Mouse (Mus musculus) limb, embryonic 15.5 days (tissue): ENCODE data around the gene Ttc28. TPM values are rescaled to one million over a fixed set of nuclear protein-coding genes. Genes with fewer than 3 reads are reported as not detected.

Experiments
- ATAC-seq: fragments of 200-750 bp; cut with Nextera tagmentation; 2 replicates; pipeline ENCODE4 v1.8.0; 2017; ENCODE audit warnings: low read depth, moderate TSS enrichment; ENCODE audit not compliant: insufficient number of reproducible peaks, low FRiP score, low TSS enrichment
- H3K27ac ChIP-seq: fragments of 300-500 bp; sonication (generic); 2 replicates; pipeline ENCODE4 v1.5.1; 2015; ENCODE audit warnings: moderate library complexity, mild to moderate bottlenecking, inconsistent platforms
- H3K27me3 ChIP-seq: fragments of 300-500 bp; sonication (generic); 2 replicates; pipeline ENCODE4 v1.6.1; 2015; ENCODE audit warnings: inconsistent platforms
- H3K36me3 ChIP-seq: fragments of 300-500 bp; sonication (generic); 2 replicates; pipeline ENCODE4 v1.6.1; 2015; ENCODE audit warnings: inconsistent platforms
- H3K4me1 ChIP-seq: fragments of 300-500 bp; sonication (generic); 2 replicates; pipeline ENCODE4 v1.6.1; 2015; ENCODE audit warnings: inconsistent platforms
- H3K4me2 ChIP-seq: fragments of 300-500 bp; sonication (generic); 2 replicates; pipeline ENCODE4 v1.6.1; 2015; ENCODE audit warnings: mild to moderate bottlenecking, inconsistent platforms
- H3K4me3 ChIP-seq: fragments of 300-500 bp; sonication (generic); 2 replicates; pipeline ENCODE4 v1.5.1; 2015; ENCODE audit warnings: mild to moderate bottlenecking, inconsistent platforms
- H3K9ac ChIP-seq: fragments of 300-500 bp; sonication (generic); 2 replicates; pipeline ENCODE4 v1.6.1; 2015; ENCODE audit warnings: inconsistent platforms
- H3K9me3 ChIP-seq: fragments of 300-500 bp; sonication (generic); 2 replicates; pipeline ENCODE4 v1.6.1; 2016; ENCODE audit warnings: inconsistent platforms
- WGBS: fragments of 180-500 bp; shearing (Covaris S2); methylation state at CpG from one replicate; pipeline ENCODE4 v1.1.7; 2015; 5-methylcytosine and 5-hydroxymethylcytosine counted together
- polyA plus RNA-seq: library from polyadenylated mRNA; unstranded; fragments of >200 nt; fragmentation: Nextera tagmentation; extraction: Ambion mirVana; gene quantifications from 2 replicates; pipeline ENCODE4 v1.2.1, GENCODE M21; 2015

Ttc28 gene
- polyA plus RNA-seq, 1 experiment from 2014 or later, result 14.7 TPM

- no peak overlapping the region for H3K4me3 ChIP-seq
- WGBS, result 96% methylated on average over 14 of the region's 14 CpGs
- H3K36me3 ChIP-seq, result no peaks in the 10 kb centered on the region
- H3K4me1 ChIP-seq, result peaks cover 33% of the 10 kb centered on the region
- H3K27ac ChIP-seq, result no peak overlapping the region
- H3K27me3 ChIP-seq, result no peaks in the 10 kb centered on the region
- H3K9ac ChIP-seq, result no peak overlapping the region
- H3K9me3 ChIP-seq, result no peaks in the 10 kb centered on the region
- no peak overlapping the region for H3K4me2 ChIP-seq
- ATAC-seq, result no peak
Observed at GRCm38 (mm10) chr5:111150581-111150980, 271.0 kb downstream of the Ttc28 start.

DNA sequence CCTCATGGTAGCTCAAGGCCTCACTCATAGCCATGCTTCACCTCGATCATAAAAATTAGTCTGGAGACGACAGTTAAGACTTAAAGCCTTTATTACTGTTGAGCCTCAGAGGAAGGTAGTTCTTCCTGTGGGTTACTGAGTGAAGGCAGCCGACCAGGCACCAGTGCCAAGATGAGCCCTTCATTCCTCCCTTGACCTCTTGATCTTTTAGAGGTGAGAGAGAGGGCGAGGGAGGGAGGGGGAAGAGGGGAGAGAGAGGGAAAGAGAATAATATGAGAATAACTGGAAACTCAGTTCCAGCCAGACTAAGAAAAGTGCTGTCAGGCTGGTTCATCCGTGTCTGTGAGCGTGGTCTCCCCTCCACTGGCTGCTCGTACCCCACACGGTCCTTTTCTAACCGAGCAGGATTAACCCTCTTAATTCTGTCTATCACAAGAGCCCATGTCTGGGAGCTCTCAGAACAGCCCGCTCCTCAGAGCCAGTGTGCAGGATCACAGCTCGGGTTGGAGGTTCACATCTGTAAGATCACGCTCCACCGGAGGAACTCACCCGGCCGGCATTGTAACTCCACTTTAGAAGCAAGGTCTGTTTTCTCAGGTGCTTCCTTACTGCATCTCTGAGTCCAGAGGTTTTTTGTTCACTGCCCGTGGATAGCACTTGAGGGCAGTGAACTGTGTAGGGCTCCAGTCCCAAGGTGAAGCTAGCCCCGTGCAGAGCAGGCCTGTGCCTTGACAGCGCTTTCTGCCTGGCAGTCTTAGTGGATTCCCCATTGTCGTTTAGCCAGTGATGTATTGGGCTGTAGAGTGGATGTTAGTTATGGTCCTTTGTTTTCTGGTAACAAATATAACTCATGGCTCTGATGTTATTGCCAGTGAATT, 272.5 kb downstream of the Ttc28 start:
- Histone ChIP-seq H3K4me1 (peaks cover 34% of the 10 kb centered on the region), H3K9me3 (no peaks in the 10 kb centered on the region), H3K4me2 (no peak overlapping the region), H3K27me3 (no peaks in the 10 kb centered on the region), H3K9ac (no peak overlapping the region), H3K4me3 (no peak overlapping the region), H3K36me3 (no peaks in the 10 kb centered on the region), H3K27ac (peak overlapping the region; percentile 17)
- no peak for ATAC-seq
- WGBS, result 31% methylated on average over 19 of the region's 19 CpGs

- Histone ChIP-seq H3K9ac (no peak overlapping the region), H3K4me2 (no peak overlapping the region), H3K9me3 (no peaks in the 10 kb centered on the region), H3K36me3 (no peaks in the 10 kb centered on the region), H3K4me1 (peaks cover 44% of the 10 kb centered on the region), H3K27me3 (no peaks in the 10 kb centered on the region), H3K4me3 (no peak overlapping the region), H3K27ac (peak overlapping the region; percentile 29; the same call in 1 of the 2 replicates)
- ATAC-seq, result peak; percentile 80
- 14% methylated on average over 7 of the region's 7 CpGs for WGBS
Observed at GRCm38 (mm10) chr5:111154586-111154985, 275.0 kb downstream of the Ttc28 start.

DNA sequence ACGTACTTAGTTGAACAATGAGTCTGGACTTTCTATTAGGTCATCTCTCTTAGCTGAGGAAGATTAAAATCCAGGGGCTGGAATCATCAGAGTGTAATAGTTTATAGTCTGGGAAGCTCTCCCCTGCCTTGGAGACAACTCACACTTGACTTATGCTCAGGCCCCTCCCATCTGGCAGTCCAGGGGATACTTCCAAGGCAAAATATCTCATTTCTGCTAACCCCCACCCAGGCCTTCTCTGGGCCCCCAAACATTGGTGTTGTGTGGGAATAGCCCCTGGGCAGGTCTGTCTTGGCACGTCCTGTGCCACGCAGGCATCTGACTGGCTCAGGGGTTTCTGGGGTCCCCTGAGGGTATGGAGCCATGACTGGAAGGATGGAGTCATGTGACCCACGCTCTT, 275.7 kb downstream of the Ttc28 start:
- WGBS, result 64% methylated on average over 4 of the region's 4 CpGs
- Histone ChIP-seq H3K4me3 (no peak overlapping the region), H3K4me2 (no peak overlapping the region), H3K9me3 (no peaks in the 10 kb centered on the region), H3K27me3 (no peaks in the 10 kb centered on the region), H3K36me3 (no peaks in the 10 kb centered on the region), H3K9ac (no peak overlapping the region), H3K27ac (peak overlapping the region; percentile 29; the same call in 1 of the 2 replicates), H3K4me1 (peaks cover 51% of the 10 kb centered on the region)
- ATAC-seq, result no peak

DNA sequence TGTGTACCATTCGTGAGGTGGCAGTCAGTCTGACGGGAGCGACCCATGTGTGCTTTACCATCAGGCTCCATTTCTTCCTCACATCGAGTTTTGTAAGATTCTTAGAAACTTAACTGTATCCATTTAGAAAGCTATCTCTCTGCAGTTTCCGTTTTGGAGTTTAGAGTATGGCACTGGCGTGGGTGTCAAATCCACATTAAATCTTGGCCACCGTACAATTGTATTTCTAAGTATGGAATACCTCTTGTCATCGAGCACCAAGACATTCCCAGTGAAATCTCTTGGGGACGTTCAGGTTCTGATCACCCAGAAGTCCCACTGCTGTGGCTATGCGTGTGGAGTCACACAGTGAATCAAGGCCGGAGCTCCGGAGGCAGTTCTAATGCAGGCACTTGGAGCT, 276.3 kb downstream of the Ttc28 start:
- Histone ChIP-seq H3K9ac (no peak overlapping the region), H3K36me3 (no peaks in the 10 kb centered on the region), H3K4me2 (no peak overlapping the region), H3K4me3 (no peak overlapping the region), H3K9me3 (no peaks in the 10 kb centered on the region), H3K27ac (no peak overlapping the region), H3K27me3 (no peaks in the 10 kb centered on the region), H3K4me1 (peaks cover 56% of the 10 kb centered on the region)
- 87% methylated on average over 12 of the region's 12 CpGs for WGBS
- ATAC-seq, result no peak

DNA sequence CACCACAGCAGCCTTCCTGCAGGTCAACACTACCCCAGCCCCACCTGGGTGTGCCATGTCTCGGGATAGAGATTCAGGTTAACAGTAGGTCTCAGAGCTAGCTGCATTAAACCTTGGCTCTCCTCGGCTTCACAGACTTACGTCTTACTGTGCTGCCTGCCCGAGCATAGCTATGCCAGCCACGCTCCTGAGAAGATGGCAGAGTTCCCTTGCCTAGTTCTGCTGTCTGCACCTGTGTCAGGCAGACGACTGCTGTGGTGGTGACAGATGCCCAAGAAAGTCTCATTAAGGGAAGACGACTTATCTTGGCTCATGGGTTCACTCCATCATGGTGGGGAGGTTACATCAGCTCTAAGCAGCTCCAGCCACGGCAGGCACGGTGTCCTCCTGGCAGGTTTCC, 278.7 kb downstream of the Ttc28 start:
- Histone ChIP-seq H3K27ac (no peak overlapping the region), H3K9ac (no peak overlapping the region), H3K4me1 (peaks cover 54% of the 10 kb centered on the region), H3K4me3 (no peak overlapping the region), H3K27me3 (no peaks in the 10 kb centered on the region), H3K9me3 (no peaks in the 10 kb centered on the region), H3K36me3 (no peaks in the 10 kb centered on the region), H3K4me2 (no peak overlapping the region)
- ATAC-seq, result no peak
- WGBS, result 76% methylated on average over 9 of the region's 9 CpGs

GRCm38 (mm10) chr5:111159628-111160321, 280.2 kb downstream of the Ttc28 start:
- 28% methylated on average over 23 of the region's 23 CpGs for WGBS

GRCm38 (mm10) chr5:111161146-111161930, 281.7 kb downstream of the Ttc28 start:
- H3K9me3 ChIP-seq, result no peaks in the 10 kb centered on the region
- no peak overlapping the region for H3K4me3 ChIP-seq
- no peak overlapping the region for H3K27ac ChIP-seq
- peaks cover 51% of the 10 kb centered on the region for H3K4me1 ChIP-seq
- no peaks in the 10 kb centered on the region for H3K27me3 ChIP-seq
- 70% methylated on average over 7 of the region's 7 CpGs for WGBS
- H3K36me3 ChIP-seq, result no peaks in the 10 kb centered on the region
- ATAC-seq, result no peak
- H3K9ac ChIP-seq, result no peak overlapping the region
- no peak overlapping the region for H3K4me2 ChIP-seq

More at GRCm38 (mm10) chr5:111159628-111160321, 280.2 kb downstream of the Ttc28 start:
- Histone ChIP-seq H3K9me3 (no peaks in the 10 kb centered on the region), H3K4me2 (no peak overlapping the region), H3K4me3 (no peak overlapping the region), H3K27me3 (no peaks in the 10 kb centered on the region), H3K9ac (no peak overlapping the region), H3K4me1 (peaks cover 50% of the 10 kb centered on the region), H3K36me3 (no peaks in the 10 kb centered on the region), H3K27ac (no peak overlapping the region)
- ATAC-seq, result no peak

- ATAC-seq, result no peak
- Histone ChIP-seq H3K4me1 (peaks cover 51% of the 10 kb centered on the region), H3K4me3 (no peak overlapping the region), H3K4me2 (no peak overlapping the region), H3K9me3 (no peaks in the 10 kb centered on the region), H3K27me3 (no peaks in the 10 kb centered on the region), H3K36me3 (no peaks in the 10 kb centered on the region), H3K27ac (no peak overlapping the region), H3K9ac (no peak overlapping the region)
- WGBS, result 47% methylated on average over 6 of the region's 6 CpGs
Observed at GRCm38 (mm10) chr5:111162857-111163256, 283.3 kb downstream of the Ttc28 start.

DNA sequence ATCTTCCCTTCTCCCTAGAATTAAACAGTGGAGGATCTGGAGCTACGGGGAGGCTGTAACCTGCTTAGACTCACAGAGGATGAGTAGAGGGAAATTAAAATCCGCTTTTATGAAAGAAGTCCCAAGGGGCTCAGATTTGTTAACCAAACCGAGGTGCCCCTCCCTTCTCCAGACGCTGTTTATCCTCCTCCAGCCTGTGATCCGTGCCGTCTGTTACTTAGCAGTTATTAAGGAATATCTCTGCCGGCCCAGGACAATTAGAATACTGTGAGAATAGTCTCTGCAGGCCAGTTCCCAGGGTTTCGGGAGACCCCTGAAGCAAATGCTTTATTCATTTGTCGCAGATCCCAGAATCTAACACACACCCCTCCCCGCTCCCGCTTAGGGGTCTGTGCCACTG, 283.8 kb downstream of the Ttc28 start:
- Histone ChIP-seq H3K4me1 (peaks cover 51% of the 10 kb centered on the region), H3K9ac (no peak overlapping the region), H3K4me2 (no peak overlapping the region), H3K9me3 (no peaks in the 10 kb centered on the region), H3K36me3 (no peaks in the 10 kb centered on the region), H3K4me3 (no peak overlapping the region), H3K27ac (no peak overlapping the region), H3K27me3 (no peaks in the 10 kb centered on the region)
- ATAC-seq, result no peak
- WGBS, result 49% methylated on average over 11 of the region's 11 CpGs

- no peak overlapping the region for H3K9ac ChIP-seq
- ATAC-seq, result no peak
Observed at GRCm38 (mm10) chr5:111164348-111164920, 284.8 kb downstream of the Ttc28 start.

More at GRCm38 (mm10) chr5:111164348-111164920, 284.8 kb downstream of the Ttc28 start:
- H3K4me3 ChIP-seq, result no peak overlapping the region
- H3K4me2 ChIP-seq, result no peak overlapping the region
- WGBS, result 29% methylated on average over 9 of the region's 9 CpGs
- H3K9me3 ChIP-seq, result no peaks in the 10 kb centered on the region
- no peaks in the 10 kb centered on the region for H3K36me3 ChIP-seq
- H3K27me3 ChIP-seq, result no peaks in the 10 kb centered on the region
- no peak overlapping the region for H3K27ac ChIP-seq
- H3K4me1 ChIP-seq, result peaks cover 44% of the 10 kb centered on the region
